Mouse (Mus musculus) mouse trophoblast stem cell (cell line): ENCODE results near the gene Slc35f3.
"Not testable (repeated sequence)": the region's sequence is repeated elsewhere in the genome, so short reads cannot be mapped to it uniquely, and the experiment has no call there.

Source experiments
- in situ Hi-C, 2 experiments: fragments of 300-500 bp; cut with MseI, MboI; formaldehyde crosslinking; loops; 2 replicates in 1 of 2; 3 replicates in 1 of 2; pipeline ENCODE4 v1.15.1; 2025

Gene Slc35f3

GRCm38 (mm10) chr8:126395917-126396316, 97.6 kb downstream of the Slc35f3 start:
- in situ Hi-C loops = no loop called here

- in situ Hi-C loops = no loop called here
These were observed 100.0 kb downstream of the Slc35f3 start for GRCm38 (mm10) chr8:126398349-126398748.

- in situ Hi-C loops = not testable (repeated sequence)
These were observed 106.2 kb downstream of the Slc35f3 start for GRCm38 (mm10) chr8:126404550-126404949.

- in situ Hi-C loops = no loop called here
These were observed 106.7 kb downstream of the Slc35f3 start for GRCm38 (mm10) chr8:126405030-126405429.

- in situ Hi-C loops = no loop called here
These were observed 122.5 kb downstream of the Slc35f3 start for GRCm38 (mm10) chr8:126420834-126421233.

GRCm38 (mm10) chr8:126422174-126422919, 124.0 kb downstream of the Slc35f3 start, which contains the start of gene Coa6:
Gene Coa6, plus strand, starts transcription at chr8:126422515.
- in situ Hi-C loops = no loop called here

GRCm38 (mm10) chr8:126422920-126423300, 124.6 kb downstream of the Slc35f3 start:
- in situ Hi-C loops = no loop called here

GRCm38 (mm10) chr8:126424163-126424562, 125.8 kb downstream of the Slc35f3 start:
- in situ Hi-C loops = no loop called here

GRCm38 (mm10) chr8:126424946-126425345, 126.6 kb downstream of the Slc35f3 start:
- in situ Hi-C loops = no loop called here

- in situ Hi-C loops = no loop called here
These were observed 131.3 kb downstream of the Slc35f3 start for GRCm38 (mm10) chr8:126429635-126430034.

GRCm38 (mm10) chr8:126433827-126434226, 135.5 kb downstream of the Slc35f3 start:
- in situ Hi-C loops = no loop called here

GRCm38 (mm10) chr8:126438937-126439336, 140.6 kb downstream of the Slc35f3 start:
- in situ Hi-C loops = no loop called here
